Mouse (Mus musculus): ENCODE measurements at regions not wholly inside any gene's neighbourhood (a gene's known extent, or its start where the extent isn't known, plus 50 kb on each side); places are given as distances from the start of the nearest gene placed in this dataset.

GRCm38 (mm10) chr1:164606141-164606754 is 148.1 kb upstream of the Atp1b1 start:
- 92% methylated on average over 8 of the region's 8 CpGs for WGBS

GRCm38 (mm10) chr1:164603433-164603832 is 145.3 kb upstream of the Atp1b1 start:
- 63% methylated on average over 3 of the region's 3 CpGs for WGBS
- Histone ChIP-seq H3K4me1 (ENCODE audit: control insufficient read depth, insufficient read depth, insufficient read length) (no peaks in the 10 kb centered on the region), H3K27ac (ENCODE audit: insufficient read depth, low read length) (no peak overlapping the region), H3K36me3 (ENCODE audit: control insufficient read depth, insufficient read depth, low read length) (no peaks in the 10 kb centered on the region), H3K4me3 (ENCODE audit: extremely low read depth, insufficient read depth, insufficient read length) (no peak overlapping the region), H3K27me3 (ENCODE audit: control insufficient read depth, insufficient read depth, low read length) (no peaks in the 10 kb centered on the region)
- no peak for DNase-seq (ENCODE audit: low read depth in 1 of 2, low spot score in 2 of 2)
- TF ChIP-seq CTCF (IDR thresholded peaks at IDR 0.05; ENCODE audit: extremely low read depth, insufficient read depth, insufficient read length, insufficient replicate concordance) = no peak
- no peak for TF ChIP-seq POLR2A (IDR thresholded peaks at IDR 0.05; ENCODE audit: low read depth, low read length)

More at GRCm38 (mm10) chr1:164606141-164606754, 148.1 kb upstream of the Atp1b1 start:
- Histone ChIP-seq H3K36me3 (ENCODE audit: control insufficient read depth, insufficient read depth, low read length) (no peaks in the 10 kb centered on the region), H3K27ac (ENCODE audit: insufficient read depth, low read length) (no peak overlapping the region), H3K4me3 (ENCODE audit: extremely low read depth, insufficient read depth, insufficient read length) (no peak overlapping the region), H3K27me3 (ENCODE audit: control insufficient read depth, insufficient read depth, low read length) (no peaks in the 10 kb centered on the region), H3K4me1 (ENCODE audit: control insufficient read depth, insufficient read depth, insufficient read length) (no peaks in the 10 kb centered on the region)
- no peak for TF ChIP-seq POLR2A (IDR thresholded peaks at IDR 0.05; ENCODE audit: low read depth, low read length)
- TF ChIP-seq CTCF (IDR thresholded peaks at IDR 0.05; ENCODE audit: extremely low read depth, insufficient read depth, insufficient read length, insufficient replicate concordance) = no peak
- DNase-seq (ENCODE audit: low read depth in 1 of 2, low spot score in 2 of 2) = no peak

- DNase-seq (ENCODE audit: low read depth in 1 of 2, low spot score in 2 of 2) = no peak
- H3K4me1 ChIP-seq (ENCODE audit: control insufficient read depth, insufficient read depth, insufficient read length) = no peaks in the 10 kb centered on the region
- no peak for TF ChIP-seq CTCF (IDR thresholded peaks at IDR 0.05; ENCODE audit: extremely low read depth, insufficient read depth, insufficient read length, insufficient replicate concordance)
- H3K27me3 ChIP-seq (ENCODE audit: control insufficient read depth, insufficient read depth, low read length) = no peaks in the 10 kb centered on the region
- H3K27ac ChIP-seq (ENCODE audit: insufficient read depth, low read length) = no peak overlapping the region
- no peak overlapping the region for H3K4me3 ChIP-seq (ENCODE audit: extremely low read depth, insufficient read depth, insufficient read length)
- no peaks in the 10 kb centered on the region for H3K36me3 ChIP-seq (ENCODE audit: control insufficient read depth, insufficient read depth, low read length)
- WGBS = 88% methylated on average over 5 of the region's 5 CpGs
Observed at GRCm38 (mm10) chr1:164602568-164602967, 144.4 kb upstream of the Atp1b1 start.

GRCm38 (mm10) chr1:164590205-164590613 is 132.1 kb upstream of the Atp1b1 start:
- no peak overlapping the region for H3K27ac ChIP-seq (ENCODE audit: insufficient read depth, low read length)
- H3K4me3 ChIP-seq (ENCODE audit: extremely low read depth, insufficient read depth, insufficient read length) = no peak overlapping the region
- H3K36me3 ChIP-seq (ENCODE audit: control insufficient read depth, insufficient read depth, low read length) = no peaks in the 10 kb centered on the region
- no peak for TF ChIP-seq CTCF (IDR thresholded peaks at IDR 0.05; ENCODE audit: extremely low read depth, insufficient read depth, insufficient read length, insufficient replicate concordance)
- TF ChIP-seq POLR2A (IDR thresholded peaks at IDR 0.05; ENCODE audit: low read depth, low read length) = no peak
- 87% methylated on average over 3 of the region's 3 CpGs for WGBS
- no peaks in the 10 kb centered on the region for H3K27me3 ChIP-seq (ENCODE audit: control insufficient read depth, insufficient read depth, low read length)
- no peak for DNase-seq (ENCODE audit: low read depth in 1 of 2, low spot score in 2 of 2)
- H3K4me1 ChIP-seq (ENCODE audit: control insufficient read depth, insufficient read depth, insufficient read length) = peaks cover 12% of the 10 kb centered on the region; the same call in 1 of the 2 replicates

GRCm38 (mm10) chr1:164586066-164586989 is 128.2 kb upstream of the Atp1b1 start:
- Histone ChIP-seq H3K27ac (ENCODE audit: insufficient read depth, low read length) (no peak overlapping the region), H3K36me3 (ENCODE audit: control insufficient read depth, insufficient read depth, low read length) (no peaks in the 10 kb centered on the region), H3K4me1 (ENCODE audit: control insufficient read depth, insufficient read depth, insufficient read length) (peaks cover 12% of the 10 kb centered on the region; the same call in 1 of the 2 replicates), H3K27me3 (ENCODE audit: control insufficient read depth, insufficient read depth, low read length) (no peaks in the 10 kb centered on the region), H3K4me3 (ENCODE audit: extremely low read depth, insufficient read depth, insufficient read length) (no peak overlapping the region)
- TF ChIP-seq CTCF (IDR thresholded peaks at IDR 0.05; ENCODE audit: extremely low read depth, insufficient read depth, insufficient read length, insufficient replicate concordance) = no peak
- no peak for TF ChIP-seq POLR2A (IDR thresholded peaks at IDR 0.05; ENCODE audit: low read depth, low read length)
- no peak for DNase-seq (ENCODE audit: low read depth in 1 of 2, low spot score in 2 of 2)
- WGBS = 25% methylated on average over 11 of the region's 11 CpGs

GRCm38 (mm10) chr1:164576856-164577489 is 118.8 kb upstream of the Atp1b1 start:
- no peak overlapping the region for H3K27ac ChIP-seq (ENCODE audit: insufficient read depth, low read length)
- 84% methylated on average over 14 of the region's 14 CpGs for WGBS
- no peak for DNase-seq (ENCODE audit: low read depth in 1 of 2, low spot score in 2 of 2)
- H3K4me3 ChIP-seq (ENCODE audit: extremely low read depth, insufficient read depth, insufficient read length) = no peak overlapping the region
- no peak for TF ChIP-seq CTCF (IDR thresholded peaks at IDR 0.05; ENCODE audit: extremely low read depth, insufficient read depth, insufficient read length, insufficient replicate concordance)
- peaks cover under 1% of the 10 kb centered on the region for H3K4me1 ChIP-seq (ENCODE audit: control insufficient read depth, insufficient read depth, insufficient read length)
- no peaks in the 10 kb centered on the region for H3K27me3 ChIP-seq (ENCODE audit: control insufficient read depth, insufficient read depth, low read length)
- H3K36me3 ChIP-seq (ENCODE audit: control insufficient read depth, insufficient read depth, low read length) = no peaks in the 10 kb centered on the region
